Mouse (Mus musculus) heart, embryonic 10.5 days (tissue): ENCODE results near the gene Gm11756. TPM values are rescaled to one million over a fixed set of nuclear protein-coding genes. Genes with fewer than 3 reads are reported as not detected.
"Not testable (repeated sequence)": the region's sequence is repeated elsewhere in the genome, so short reads cannot be mapped to it uniquely, and the experiment has no call there.

Experiments used
- DNase-seq: peaks from one replicate; pipeline ENCODE4 v3.0.0-alpha.2; 2017; ENCODE audit warnings: low spot score
- H3K27ac ChIP-seq: fragments of 300-500 bp; sonication (generic); 2 replicates; pipeline ENCODE4 v1.5.1; 2016; ENCODE audit warnings: mild to moderate bottlenecking
- H3K27me3 ChIP-seq: fragments of 300-500 bp; sonication (generic); 2 replicates; pipeline ENCODE4 v1.6.1; 2016; ENCODE audit warnings: mild to moderate bottlenecking; ENCODE audit not compliant: poor library complexity, insufficient read depth, severe bottlenecking
- H3K36me3 ChIP-seq: fragments of 300-500 bp; sonication (generic); 2 replicates; pipeline ENCODE4 v1.6.1; 2016; ENCODE audit warnings: mild to moderate bottlenecking, moderate library complexity
- H3K4me1 ChIP-seq: fragments of 300-500 bp; sonication (generic); 2 replicates; pipeline ENCODE4 v1.6.1; 2016; ENCODE audit warnings: mild to moderate bottlenecking
- H3K4me3 ChIP-seq: fragments of 300-500 bp; sonication (generic); 2 replicates; pipeline ENCODE4 v1.5.1; 2016; ENCODE audit warnings: mild to moderate bottlenecking, moderate library complexity
- H3K9me3 ChIP-seq: fragments of 300-500 bp; sonication (generic); 2 replicates; pipeline ENCODE4 v1.6.1; 2016; ENCODE audit warnings: mild to moderate bottlenecking, moderate library complexity
- WGBS: fragments of 180-500 bp; shearing (Covaris S2); methylation state at CpG from one replicate; pipeline ENCODE4 v1.1.7; 2016; 5-methylcytosine and 5-hydroxymethylcytosine counted together
- polyA plus RNA-seq: library from polyadenylated mRNA; unstranded; fragments of >200 nt; fragmentation: Nextera tagmentation; extraction: Ambion mirVana; gene quantifications from 2 replicates; pipeline ENCODE4 v1.2.1, GENCODE M21; 2016

The Gm11756 gene
- not detected in 2 replicates for polyA plus RNA-seq

DNA sequence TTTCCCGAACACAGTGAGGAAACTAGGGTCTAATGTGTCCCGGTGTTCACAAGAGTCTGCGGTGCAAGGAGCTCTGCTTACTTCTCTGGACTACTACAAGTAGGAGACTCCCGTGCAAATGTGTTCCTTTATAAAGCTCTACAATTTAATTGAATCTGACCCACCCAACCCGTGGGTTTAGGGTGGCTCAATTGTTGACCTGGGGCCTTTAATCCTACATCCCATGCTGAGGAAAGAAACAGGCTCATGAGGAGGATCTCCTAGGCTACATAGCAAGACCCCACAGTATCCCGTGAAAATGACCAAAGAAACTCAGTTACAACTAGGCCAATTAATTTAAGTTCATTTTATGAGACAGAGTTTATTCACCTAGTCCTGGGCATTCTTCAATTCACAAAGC lies at the start of gene Gm11756:
Gm11756 (minus strand) TSS at position 101 of the 400 bp plus-strand sequence.
- H3K9me3 ChIP-seq, H3K36me3 ChIP-seq, H3K27me3 ChIP-seq, DNase-seq, H3K4me1 ChIP-seq, H3K4me3 ChIP-seq, H3K27ac ChIP-seq: not testable (repeated sequence)
- WGBS = 82% methylated on average over 6 of the region's 6 CpGs

DNA sequence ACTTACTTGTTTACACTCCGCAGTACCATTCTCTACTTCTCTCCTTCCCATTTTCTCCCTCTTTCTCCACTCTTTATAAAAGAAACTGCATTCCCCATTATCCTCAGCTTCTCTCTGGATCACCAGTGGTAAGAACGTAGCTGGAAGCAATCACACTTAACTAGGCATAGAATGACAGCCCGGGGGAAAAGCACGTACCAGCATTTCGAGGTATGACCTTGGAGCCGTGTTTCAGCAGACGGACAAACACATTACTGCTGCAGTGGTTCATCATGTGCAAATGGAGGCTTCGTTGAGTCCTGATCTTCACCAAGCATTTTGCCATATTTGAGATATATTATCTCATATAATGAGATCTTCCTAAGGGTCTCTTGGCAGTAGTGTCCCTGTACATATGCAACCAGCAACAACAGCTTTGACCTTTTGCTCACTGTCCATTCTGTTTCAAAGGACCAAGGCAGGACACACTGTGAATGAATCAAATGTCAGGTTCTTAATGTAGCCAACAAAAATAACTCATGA lies 29.9 kb upstream of the Gm11756 start, which contains the start of gene 2310002L09Rik:
2310002L09Rik (minus strand) TSS at position 472 of the 522 bp plus-strand sequence.
- 75% methylated on average over 8 of the region's 8 CpGs for WGBS
- Histone ChIP-seq H3K4me3 (no peak within 1 kb of the TSS), H3K27me3 (no peaks in the 10 kb centered on the region), H3K27ac (no peak within 1 kb of the TSS), H3K4me1 (no peaks in the 10 kb centered on the region), H3K9me3 (no peaks in the 10 kb centered on the region), H3K36me3 (no peaks in the 10 kb centered on the region)
- no peak for DNase-seq

DNA sequence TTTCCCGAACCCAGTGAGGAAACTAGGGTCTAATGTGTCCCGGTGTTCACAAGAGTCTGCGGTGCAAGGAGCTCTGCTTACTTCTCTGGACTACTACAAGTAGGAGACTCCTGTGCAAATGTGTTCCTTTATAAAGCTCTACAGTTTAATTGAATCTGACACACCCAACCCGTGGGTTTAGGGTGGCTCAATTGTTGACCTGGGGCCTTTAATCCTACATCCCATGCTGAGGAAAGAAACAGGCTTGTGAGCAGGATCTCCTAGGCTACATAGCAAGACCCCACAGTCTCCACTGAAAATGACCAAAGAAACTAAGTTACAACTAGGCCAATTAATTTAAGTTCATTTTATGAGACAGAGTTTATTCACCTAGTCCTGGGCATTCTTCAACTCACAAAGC lies 14.7 kb downstream of the Gm11756 start, which contains the start of gene Gm13871:
Gm13871 (minus strand) TSS at position 101 of the 400 bp plus-strand sequence.
- H3K27me3 ChIP-seq, H3K9me3 ChIP-seq, H3K27ac ChIP-seq, DNase-seq, H3K4me3 ChIP-seq, H3K4me1 ChIP-seq, H3K36me3 ChIP-seq: not testable (repeated sequence)
- no CpG with 5 or more reads among the region's 4 CpGs for WGBS

DNA sequence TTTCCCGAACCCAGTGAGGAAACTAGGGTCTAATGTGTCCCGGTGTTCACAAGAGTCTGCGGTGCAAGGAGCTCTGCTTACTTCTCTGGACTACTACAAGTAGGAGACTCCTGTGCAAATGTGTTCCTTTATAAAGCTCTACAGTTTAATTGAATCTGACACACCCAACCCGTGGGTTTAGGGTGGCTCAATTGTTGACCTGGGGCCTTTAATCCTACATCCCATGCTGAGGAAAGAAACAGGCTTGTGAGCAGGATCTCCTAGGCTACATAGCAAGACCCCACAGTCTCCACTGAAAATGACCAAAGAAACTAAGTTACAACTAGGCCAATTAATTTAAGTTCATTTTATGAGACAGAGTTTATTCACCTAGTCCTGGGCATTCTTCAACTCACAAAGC lies 29.5 kb downstream of the Gm11756 start, which contains the start of gene Gm11757:
Gm11757 (minus strand) TSS at position 101 of the 400 bp plus-strand sequence.
- no CpG with 5 or more reads among the region's 4 CpGs for WGBS
- DNase-seq, H3K36me3 ChIP-seq, H3K27ac ChIP-seq, H3K9me3 ChIP-seq, H3K4me1 ChIP-seq, H3K27me3 ChIP-seq, H3K4me3 ChIP-seq: not testable (repeated sequence)

DNA sequence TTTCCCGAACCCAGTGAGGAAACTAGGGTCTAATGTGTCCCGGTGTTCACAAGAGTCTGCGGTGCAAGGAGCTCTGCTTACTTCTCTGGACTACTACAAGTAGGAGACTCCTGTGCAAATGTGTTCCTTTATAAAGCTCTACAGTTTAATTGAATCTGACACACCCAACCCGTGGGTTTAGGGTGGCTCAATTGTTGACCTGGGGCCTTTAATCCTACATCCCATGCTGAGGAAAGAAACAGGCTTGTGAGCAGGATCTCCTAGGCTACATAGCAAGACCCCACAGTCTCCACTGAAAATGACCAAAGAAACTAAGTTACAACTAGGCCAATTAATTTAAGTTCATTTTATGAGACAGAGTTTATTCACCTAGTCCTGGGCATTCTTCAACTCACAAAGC lies 44.4 kb downstream of the Gm11756 start, which contains the start of gene Gm11758:
Gm11758 (minus strand) TSS at position 101 of the 400 bp plus-strand sequence.
- not testable (repeated sequence) for H3K27ac ChIP-seq, H3K27me3 ChIP-seq, DNase-seq, H3K4me3 ChIP-seq, H3K9me3 ChIP-seq, H3K4me1 ChIP-seq, H3K36me3 ChIP-seq
- WGBS = no CpG with 5 or more reads among the region's 4 CpGs

Other genes starting within 250 kb of the Gm11756 start
- gene Gm428, start 237.2 kb downstream of the Gm11756 start, polyA plus RNA-seq = not detected in 2 replicates
- gene Rasef, start 129.8 kb downstream of the Gm11756 start, polyA plus RNA-seq = 0.99 and 1.2 TPM in 2 replicates
- gene Gm11758, start 44.5 kb downstream of the Gm11756 start, polyA plus RNA-seq = not detected in 2 replicates
- gene Gm11757, start 29.6 kb downstream of the Gm11756 start, polyA plus RNA-seq = not detected in 2 replicates
- not detected in 2 replicates for gene Gm13871, start 14.8 kb downstream of the Gm11756 start, polyA plus RNA-seq
- gene 2310002L09Rik, start 30.1 kb upstream of the Gm11756 start, polyA plus RNA-seq = not detected in 2 replicates
- 0.51 and 0.58 TPM in 2 replicates for gene Frmd3, start 92.7 kb upstream of the Gm11756 start, polyA plus RNA-seq